Mouse (Mus musculus) intestine, postnatal 0 days (tissue): ENCODE results near the gene Tmem234. TPM values are rescaled to one million over a fixed set of nuclear protein-coding genes. Genes with fewer than 3 reads are reported as not detected.

Experiments used
- ATAC-seq: fragments of 200-750 bp; cut with Nextera tagmentation; 2 replicates; pipeline ENCODE4 v1.8.0; 2017; ENCODE audit warnings: mild to moderate bottlenecking, moderate TSS enrichment, moderate library complexity
- H3K27ac ChIP-seq: fragments of 300-500 bp; sonication (generic); 2 replicates; pipeline ENCODE4 v1.5.1; 2014; ENCODE audit warnings: mild to moderate bottlenecking, low read depth, low read length, moderate library complexity
- H3K27me3 ChIP-seq: fragments of 300-500 bp; sonication (generic); replicated peaks from 2 replicates; pipeline ENCODE4 v1.6.1; 2014; ENCODE audit warnings: low read length, mixed read lengths; ENCODE audit not compliant: control insufficient read depth, insufficient read depth
- H3K36me3 ChIP-seq: fragments of 300-500 bp; sonication (generic); 2 replicates; pipeline ENCODE4 v1.6.1; 2014; ENCODE audit warnings: mild to moderate bottlenecking, moderate library complexity; ENCODE audit not compliant: control insufficient read depth, insufficient read depth
- H3K4me1 ChIP-seq: fragments of 300-500 bp; sonication (generic); replicated peaks from 2 replicates; pipeline ENCODE4 v1.6.1; 2014; ENCODE audit warnings: antibody characterized with exemption, low read length, mixed read lengths; ENCODE audit not compliant: control insufficient read depth, insufficient read depth
- H3K4me2 ChIP-seq: fragments of 300-500 bp; sonication (generic); replicated peaks from 2 replicates; pipeline ENCODE4 v1.6.1; 2014; ENCODE audit warnings: low read depth, mild to moderate bottlenecking, moderate library complexity
- H3K4me3 ChIP-seq: fragments of 300-500 bp; sonication (generic); 2 replicates; pipeline ENCODE4 v1.5.1; 2014; ENCODE audit warnings: low read depth, low read length
- H3K9ac ChIP-seq: fragments of 300-500 bp; sonication (generic); 2 replicates; pipeline ENCODE4 v1.6.1; 2014; ENCODE audit warnings: mild to moderate bottlenecking, low read depth, low read length
- H3K9me3 ChIP-seq: fragments of 300-500 bp; sonication (generic); 2 replicates; pipeline ENCODE4 v1.6.1; 2016; ENCODE audit warnings: mixed run types; ENCODE audit not compliant: control insufficient read depth
- CTCF ChIP-seq: sonication (generic); IDR thresholded peaks from 2 replicates; pipeline ENCODE4 v1.5.1; 2016; ENCODE audit warnings: low read depth, mild to moderate bottlenecking, control low read depth, antibody characterized with exemption, moderate library complexity
- WGBS: fragments of 180-500 bp; shearing (Covaris S2); extraction: QIAGEN DNeasy Blood & Tissue Kit; methylation state at CpG from one replicate; pipeline ENCODE4 v1.1.7; 2014; 5-methylcytosine and 5-hydroxymethylcytosine counted together
- polyA plus RNA-seq: library from polyadenylated mRNA; unstranded; fragments of >200 nt; fragmentation: Nextera tagmentation; extraction: Ambion mirVana; gene quantifications from 2 replicates; pipeline ENCODE4 v1.2.1, GENCODE M21; 2015

Tmem234 gene
- polyA plus RNA-seq, 1 experiment from 2014 or later = 135 TPM

- no peaks in the 10 kb centered on the region for H3K9me3 ChIP-seq
- TF ChIP-seq CTCF = no peak
- no peaks in the 10 kb centered on the region for H3K27me3 ChIP-seq
- H3K9ac ChIP-seq = peak overlapping the region; percentile 41; the same call in 1 of the 2 replicates
- WGBS = 95% methylated on average over 5 of the region's 5 CpGs
- peaks cover 10% of the 10 kb centered on the region; the same call in 1 of the 2 replicates for H3K36me3 ChIP-seq
- H3K27ac ChIP-seq = peak overlapping the region; percentile 54; the same call in 1 of the 2 replicates
- H3K4me3 ChIP-seq = peak overlapping the region; percentile 70
- ATAC-seq = no peak
- H3K4me2 ChIP-seq = peak overlapping the region; percentile 89
- H3K4me1 ChIP-seq = peaks cover 10% of the 10 kb centered on the region
Observed at GRCm38 (mm10) chr4:129618031-129618430, 17.6 kb downstream of the Tmem234 start.

- Histone ChIP-seq H3K27ac (peak within 1 kb of the TSS; percentile 54), H3K36me3 (peaks cover 10% of the 10 kb centered on the region; the same call in 1 of the 2 replicates), H3K9ac (peak within 1 kb of the TSS; percentile 41), H3K4me3 (peak within 1 kb of the TSS; percentile 70), H3K4me2 (peak within 1 kb of the TSS; percentile 89), H3K27me3 (no peaks in the 10 kb centered on the region), H3K4me1 (peaks cover 10% of the 10 kb centered on the region), H3K9me3 (no peaks in the 10 kb centered on the region)
- ATAC-seq = peak; percentile 81
- peak; percentile 37 for TF ChIP-seq CTCF
- 3% methylated on average over 43 of the region's 44 CpGs for WGBS
Observed at GRCm38 (mm10) chr4:129618786-129619691, 18.6 kb downstream of the Tmem234 start, which contains the start of gene Iqcc. Gene Iqcc, minus strand, starts transcription at chr4:129619099.

- H3K9ac ChIP-seq = no peak overlapping the region
- no peak overlapping the region for H3K4me3 ChIP-seq
- H3K4me2 ChIP-seq = peak overlapping the region; percentile 21; the same call in 1 of the 2 replicates
- no peaks in the 10 kb centered on the region for H3K9me3 ChIP-seq
- peaks cover 10% of the 10 kb centered on the region; the same call in 1 of the 2 replicates for H3K36me3 ChIP-seq
- no peak overlapping the region; the same call in 1 of the 2 replicates for H3K27ac ChIP-seq
- peaks cover 18% of the 10 kb centered on the region for H3K4me1 ChIP-seq
- no peaks in the 10 kb centered on the region for H3K27me3 ChIP-seq
- WGBS = 78% methylated on average over 11 of the region's 11 CpGs
- ATAC-seq = no peak
- TF ChIP-seq CTCF = no peak
Observed at GRCm38 (mm10) chr4:129620419-129621282, 20.2 kb downstream of the Tmem234 start.

GRCm38 (mm10) chr4:129621283-129621841 lies 20.9 kb downstream of the Tmem234 start:
- no peak for ATAC-seq
- 77% methylated on average over 8 of the region's 8 CpGs for WGBS
- H3K4me2 ChIP-seq = peak overlapping the region; percentile 9; the same call in 1 of the 2 replicates
- H3K9me3 ChIP-seq = no peaks in the 10 kb centered on the region
- no peak overlapping the region for H3K4me3 ChIP-seq
- no peaks in the 10 kb centered on the region for H3K27me3 ChIP-seq
- peaks cover 18% of the 10 kb centered on the region for H3K4me1 ChIP-seq
- H3K9ac ChIP-seq = no peak overlapping the region
- 0 out of 2 replicates have a peak overlapping the region, but pooled peaks have one; percentile 7 for H3K27ac ChIP-seq
- H3K36me3 ChIP-seq = peaks cover 12% of the 10 kb centered on the region; the same call in 1 of the 2 replicates
- no peak for TF ChIP-seq CTCF

GRCm38 (mm10) chr4:129622120-129622802 lies 21.8 kb downstream of the Tmem234 start:
- no peak overlapping the region for H3K9ac ChIP-seq
- no peaks in the 10 kb centered on the region for H3K9me3 ChIP-seq
- no peak overlapping the region for H3K4me3 ChIP-seq
- no peak for TF ChIP-seq CTCF
- H3K4me2 ChIP-seq = peak overlapping the region; percentile 86
- H3K27me3 ChIP-seq = no peaks in the 10 kb centered on the region
- peaks cover 18% of the 10 kb centered on the region for H3K4me1 ChIP-seq
- H3K27ac ChIP-seq = no peak overlapping the region; the same call in 1 of the 2 replicates
- no peak for ATAC-seq
- 80% methylated on average over 11 of the region's 11 CpGs for WGBS
- H3K36me3 ChIP-seq = peaks cover 12% of the 10 kb centered on the region; the same call in 1 of the 2 replicates
